Mouse (Mus musculus): ENCODE measurements around the gene Pus1. TPM values are rescaled to one million over a fixed set of nuclear protein-coding genes. Genes with fewer than 3 reads are reported as not detected.

Pus1 gene
- total RNA-seq, 2 experiments from 2014 or later = 74.3 to 82.3 TPM

DNA sequence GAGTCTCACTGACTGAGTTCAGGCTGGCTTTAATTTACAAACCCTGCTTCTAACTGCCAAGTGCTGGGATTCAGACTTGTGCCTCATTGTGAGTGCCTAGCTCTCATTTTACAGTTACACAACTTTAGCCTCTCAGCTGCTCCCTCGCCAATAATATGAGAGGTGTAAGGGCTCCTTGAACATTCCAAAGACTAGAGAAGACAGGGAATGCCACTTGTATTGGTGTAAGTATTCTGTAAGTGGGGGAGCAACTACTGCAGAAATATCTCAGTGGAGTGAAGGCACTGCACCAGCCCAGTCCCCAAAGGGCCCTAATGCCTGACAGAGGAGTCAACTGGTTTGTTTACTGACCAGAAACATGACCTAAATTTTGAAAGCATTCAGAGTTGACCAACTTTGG, 52.6 kb downstream of the Pus1 start:
- no peak for ATAC-seq (replicated peaks; ENCODE audit: low FRiP score, low TSS enrichment, poor library complexity, severe bottlenecking)

Other genes with a start within 250 kb of the Pus1 start
- gene Galnt9, start 236.3 kb downstream of the Pus1 start, total RNA-seq (2014; fragmentation: Nextera tagmentation) = not detected in 2 replicates
- not detected in 2 replicates for gene Galnt9, start 236.3 kb downstream of the Pus1 start, total RNA-seq (2017)
- gene Noc4l, start 127.2 kb downstream of the Pus1 start, total RNA-seq (2014; fragmentation: Nextera tagmentation) = 66.3 and 72.4 TPM in 2 replicates
- 38.9 and 51.2 TPM in 2 replicates for gene Noc4l, start 127.2 kb downstream of the Pus1 start, total RNA-seq (2017)
- 56.5 and 63.6 TPM in 2 replicates for gene Ddx51, start 127.2 kb downstream of the Pus1 start, total RNA-seq (2014; fragmentation: Nextera tagmentation)
- gene Ddx51, start 127.2 kb downstream of the Pus1 start, total RNA-seq (2017) = 6.6 and 8.7 TPM in 2 replicates
- 181 and 186 TPM in 2 replicates for gene Ep400, start 9.9 kb downstream of the Pus1 start, total RNA-seq (2014; fragmentation: Nextera tagmentation)
- 56.0 and 71.6 TPM in 2 replicates for gene Ep400, start 9.9 kb downstream of the Pus1 start, total RNA-seq (2017)
- gene Ulk1, start 29.4 kb upstream of the Pus1 start, total RNA-seq (2014; fragmentation: Nextera tagmentation) = 32.2 and 52.2 TPM in 2 replicates
- gene Ulk1, start 29.4 kb upstream of the Pus1 start, total RNA-seq (2017) = 7.8 and 14.8 TPM in 2 replicates
- 44.1 and 53.7 TPM in 2 replicates for gene Hscb, start 59.1 kb upstream of the Pus1 start, total RNA-seq (2014; fragmentation: Nextera tagmentation)
- gene Hscb, start 59.1 kb upstream of the Pus1 start, total RNA-seq (2017) = 44.9 and 106 TPM in 2 replicates
- gene Chek2, start 59.3 kb upstream of the Pus1 start, total RNA-seq (2014; fragmentation: Nextera tagmentation) = 47.4 and 59.5 TPM in 2 replicates
- 31.1 and 56.9 TPM in 2 replicates for gene Chek2, start 59.3 kb upstream of the Pus1 start, total RNA-seq (2017)
- gene Ttc28, start 99.1 kb upstream of the Pus1 start, total RNA-seq (2014; fragmentation: Nextera tagmentation) = 3.2 and 5.4 TPM in 2 replicates
- gene Ttc28, start 99.1 kb upstream of the Pus1 start, total RNA-seq (2017) = 0.70 and 0.91 TPM in 2 replicates